Mouse (Mus musculus): ENCODE measurements around the gene Atrnl1. TPM values are rescaled to one million over a fixed set of nuclear protein-coding genes. Genes with fewer than 3 reads are reported as not detected.
"Not testable (repeated sequence)": the region's sequence is repeated elsewhere in the genome, so short reads cannot be mapped to it uniquely, and the experiment has no call there.

Atrnl1 gene
- total RNA-seq, 2 experiments from 2014 or later: 10.4 to 10.9 TPM

GRCm38 (mm10) chr19:57878583-57878982 is 267.7 kb downstream of the Atrnl1 start:
- no peak for DNase-seq
- intact Hi-C loops (cut with DNase I; ENCODE audit: low total_unique reads): no loop called here

GRCm38 (mm10) chr19:57879841-57880240 is 269.0 kb downstream of the Atrnl1 start:
- DNase-seq; intact Hi-C loops (cut with DNase I; ENCODE audit: low total_unique reads): not testable (repeated sequence)

GRCm38 (mm10) chr19:57881927-57882326 is 271.1 kb downstream of the Atrnl1 start:
- no peak for DNase-seq
- intact Hi-C loops (cut with DNase I; ENCODE audit: low total_unique reads): no loop called here

- intact Hi-C loops (cut with DNase I; ENCODE audit: low total_unique reads): no loop called here
- DNase-seq: no peak
Observed at GRCm38 (mm10) chr19:57888871-57889270, 278.0 kb downstream of the Atrnl1 start.

- no peak for DNase-seq
- intact Hi-C loops (cut with DNase I; ENCODE audit: low total_unique reads): no loop called here
Observed at GRCm38 (mm10) chr19:57889741-57890140, 278.9 kb downstream of the Atrnl1 start.

GRCm38 (mm10) chr19:57890954-57891353 is 280.1 kb downstream of the Atrnl1 start:
- intact Hi-C loops (cut with DNase I; ENCODE audit: low total_unique reads): no loop called here
- DNase-seq: no peak

GRCm38 (mm10) chr19:57894191-57894590 is 283.4 kb downstream of the Atrnl1 start:
- no peak for DNase-seq
- intact Hi-C loops (cut with DNase I; ENCODE audit: low total_unique reads): no loop called here

- DNase-seq: no peak
- intact Hi-C loops (cut with DNase I; ENCODE audit: low total_unique reads): no loop called here
Observed at GRCm38 (mm10) chr19:57900037-57900436, 289.2 kb downstream of the Atrnl1 start.

- intact Hi-C loops (cut with DNase I; ENCODE audit: low total_unique reads): no loop called here
- DNase-seq: no peak
Observed at GRCm38 (mm10) chr19:57909466-57909865, 298.6 kb downstream of the Atrnl1 start.

- DNase-seq: no peak
- intact Hi-C loops (cut with DNase I; ENCODE audit: low total_unique reads): loop anchor here (10.0 kb wide), 1 partner anchor 554 kb away; no protein-coding TSS in a partner anchor
Observed at GRCm38 (mm10) chr19:57910650-57911049, 299.8 kb downstream of the Atrnl1 start.

- DNase-seq: no peak
- intact Hi-C loops (cut with DNase I; ENCODE audit: low total_unique reads): loop anchor here (10.0 kb wide), 1 partner anchor 548 kb away; no protein-coding TSS in a partner anchor
Observed at GRCm38 (mm10) chr19:57916325-57916724, 305.5 kb downstream of the Atrnl1 start.

- intact Hi-C loops (cut with DNase I; ENCODE audit: low total_unique reads): no loop called here
- no peak for DNase-seq
Observed at GRCm38 (mm10) chr19:57922991-57923390, 312.2 kb downstream of the Atrnl1 start.

GRCm38 (mm10) chr19:57924856-57925255 is 314.0 kb downstream of the Atrnl1 start:
- no peak for DNase-seq
- intact Hi-C loops (cut with DNase I; ENCODE audit: low total_unique reads): no loop called here

GRCm38 (mm10) chr19:57925681-57926080 is 314.8 kb downstream of the Atrnl1 start:
- no peak for DNase-seq
- intact Hi-C loops (cut with DNase I; ENCODE audit: low total_unique reads): no loop called here

- intact Hi-C loops (cut with DNase I; ENCODE audit: low total_unique reads): no loop called here
Observed at GRCm38 (mm10) chr19:57926164-57926860, 315.5 kb downstream of the Atrnl1 start.

GRCm38 (mm10) chr19:57926941-57927471 is 316.2 kb downstream of the Atrnl1 start:
- intact Hi-C loops (cut with DNase I; ENCODE audit: low total_unique reads): no loop called here
- no peak for DNase-seq

More at GRCm38 (mm10) chr19:57926164-57926860, 315.5 kb downstream of the Atrnl1 start:
- no peak for DNase-seq

- no peak for DNase-seq
- intact Hi-C loops (cut with DNase I; ENCODE audit: low total_unique reads): no loop called here
Observed at GRCm38 (mm10) chr19:57927566-57928523, 317.0 kb downstream of the Atrnl1 start.

- intact Hi-C loops (cut with DNase I; ENCODE audit: low total_unique reads): no loop called here
- no peak for DNase-seq
Observed at GRCm38 (mm10) chr19:57931626-57932025, 320.8 kb downstream of the Atrnl1 start.

GRCm38 (mm10) chr19:57936865-57937264 is 326.0 kb downstream of the Atrnl1 start:
- intact Hi-C loops (cut with DNase I; ENCODE audit: low total_unique reads): no loop called here
- DNase-seq: no peak

- no peak for DNase-seq
- intact Hi-C loops (cut with DNase I; ENCODE audit: low total_unique reads): no loop called here
Observed at GRCm38 (mm10) chr19:57939166-57939565, 328.3 kb downstream of the Atrnl1 start.

All from gastrocnemius, postnatal 14 days (tissue).